Mouse (Mus musculus) ES-Bruce4 (cell line): Measurements from ENCODE around the gene Fkbp6.

ENCODE experiments used
- CTCF ChIP-seq: IDR thresholded peaks from one replicate; pipeline ENCODE4 v1.8.1; 2011; ENCODE audit warnings: low read depth, low read length
- POLR2A ChIP-seq: IDR thresholded peaks from one replicate; pipeline ENCODE4 v1.8.1; 2011; ENCODE audit warnings: low read length; ENCODE audit not compliant: insufficient read depth

DNA sequence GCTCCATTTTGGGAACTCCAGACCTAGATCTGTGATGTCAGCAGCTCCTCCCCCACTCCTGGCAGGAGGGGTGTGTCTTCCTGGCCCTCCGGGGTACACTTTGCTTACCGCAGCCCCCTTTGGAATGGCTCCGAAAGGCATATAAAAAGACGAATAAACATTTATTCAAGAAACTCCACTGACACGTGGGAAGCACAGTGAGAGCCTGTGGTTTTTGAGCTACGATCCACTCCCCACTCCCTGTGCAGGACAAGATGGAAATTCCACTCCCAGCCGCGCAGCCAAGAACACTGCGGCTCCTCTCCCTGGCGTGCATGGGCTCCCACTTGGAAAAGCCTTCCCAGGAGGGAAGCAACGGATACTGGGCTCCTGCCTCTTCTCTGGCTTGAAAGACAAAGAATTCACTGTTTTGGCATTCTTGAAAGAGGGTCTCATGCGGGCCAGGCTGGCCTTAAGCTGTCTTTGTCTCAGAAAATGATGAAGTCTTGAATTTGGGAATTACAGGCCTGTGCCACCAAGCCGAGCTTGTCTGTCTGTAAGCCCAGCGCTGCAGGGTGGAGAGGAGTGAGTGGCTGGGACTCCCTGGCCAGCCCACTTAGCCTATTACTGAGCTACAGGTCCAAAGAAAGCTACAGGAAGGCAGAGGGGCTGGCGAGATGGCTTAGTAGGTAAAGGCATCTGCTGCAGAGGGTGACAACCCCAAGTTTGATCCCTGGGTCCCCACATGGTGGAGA lies 75.0 kb downstream of the Fkbp6 start:
- TF ChIP-seq CTCF (no peak), POLR2A (no peak)
